Mouse (Mus musculus): ENCODE results near the gene Olfr65. TPM values are rescaled to one million over a fixed set of nuclear protein-coding genes. Genes with fewer than 3 reads are reported as not detected.

Gene Olfr65
- polyA plus RNA-seq (2015; fragmentation: Nextera tagmentation; extraction: Ambion mirVana): not detected in 2 replicates

DNA sequence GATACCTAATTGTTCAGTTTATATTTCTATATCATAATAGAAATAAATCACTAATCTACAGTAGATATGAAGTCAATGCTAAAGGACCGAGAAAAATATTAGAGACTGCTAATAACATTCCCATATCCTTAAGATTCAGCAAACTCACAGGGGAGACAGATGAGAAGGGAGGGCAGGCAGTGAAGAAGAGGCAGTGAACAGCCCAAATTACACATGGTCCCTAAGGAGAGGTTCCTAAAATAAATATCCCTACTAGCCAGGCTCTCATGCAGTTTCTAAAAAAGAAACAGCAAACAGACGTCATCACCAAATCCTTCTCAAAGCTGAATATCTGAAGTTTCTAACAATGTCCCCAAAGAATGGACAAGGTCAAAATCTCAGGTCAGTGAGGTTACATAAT is at the start of gene Olfr65:
Gene Olfr65 (plus strand): TSS at position 301 of the 400 bp plus-strand sequence.

DNA sequence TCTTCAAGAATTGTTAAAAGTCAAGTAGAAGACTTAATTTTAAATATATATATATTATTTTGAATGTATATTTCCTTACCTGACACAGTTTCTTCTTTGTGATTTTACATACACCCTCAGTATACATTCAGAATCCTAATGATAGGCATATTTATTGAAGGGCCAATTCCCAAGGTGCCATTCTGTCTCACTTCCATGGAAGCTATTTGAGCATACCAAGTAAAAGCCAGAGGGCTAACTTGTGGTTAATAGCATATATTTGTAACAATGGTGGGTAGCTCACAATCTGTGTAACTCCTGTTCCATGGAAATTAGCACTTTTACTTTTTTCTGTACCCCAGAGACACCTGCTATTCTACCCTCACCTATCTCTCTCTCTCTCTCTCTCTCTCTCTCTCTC is 17.1 kb upstream of the Olfr65 start, which contains the start of gene Olfr66:
Gene Olfr66 (minus strand): TSS at position 101 of the 400 bp plus-strand sequence.

DNA sequence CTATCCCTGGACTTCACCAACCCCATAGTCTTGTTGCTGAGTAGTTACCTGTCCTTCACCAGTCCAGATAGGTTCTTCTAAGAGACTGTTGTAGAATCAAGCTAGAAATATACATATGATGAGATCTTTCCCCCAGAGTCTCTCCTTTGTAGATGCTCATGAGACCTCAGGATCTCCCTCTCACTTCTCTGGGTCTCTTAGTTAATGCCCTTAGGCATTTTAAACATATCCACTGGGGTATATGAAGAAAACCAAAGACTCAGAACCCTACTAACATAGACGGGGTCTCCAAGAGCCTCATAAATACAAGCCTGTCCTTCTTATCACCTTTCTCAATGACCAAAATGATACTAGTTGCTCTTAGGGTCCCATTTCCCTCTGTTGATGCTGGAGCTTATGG is 8.9 kb upstream of the Olfr65 start, which contains the start of gene Olfr64:
Gene Olfr64 (minus strand): TSS at position 101 of the 400 bp plus-strand sequence.

DNA sequence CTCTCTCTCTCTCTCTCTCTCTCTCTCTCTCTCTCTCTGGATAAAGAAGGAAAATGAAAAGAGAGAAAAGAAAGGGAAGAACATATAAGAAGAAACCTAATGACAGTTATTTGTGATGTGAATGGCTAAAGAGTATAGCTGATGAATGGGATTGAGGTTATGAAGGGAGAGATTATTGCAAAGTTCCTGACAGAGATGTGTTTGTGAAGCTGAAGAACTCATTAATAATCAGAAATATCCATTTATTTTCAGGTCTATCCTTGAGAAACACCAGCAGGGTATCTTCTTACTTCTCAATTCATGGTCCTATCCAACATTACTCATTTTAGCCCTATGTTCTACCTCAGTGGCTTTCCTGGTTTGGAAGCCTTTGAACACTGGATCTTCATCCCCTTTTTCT is 25.2 kb downstream of the Olfr65 start, which contains the start of gene Olfr631:
Gene Olfr631 (plus strand): TSS at position 301 of the 400 bp plus-strand sequence.

DNA sequence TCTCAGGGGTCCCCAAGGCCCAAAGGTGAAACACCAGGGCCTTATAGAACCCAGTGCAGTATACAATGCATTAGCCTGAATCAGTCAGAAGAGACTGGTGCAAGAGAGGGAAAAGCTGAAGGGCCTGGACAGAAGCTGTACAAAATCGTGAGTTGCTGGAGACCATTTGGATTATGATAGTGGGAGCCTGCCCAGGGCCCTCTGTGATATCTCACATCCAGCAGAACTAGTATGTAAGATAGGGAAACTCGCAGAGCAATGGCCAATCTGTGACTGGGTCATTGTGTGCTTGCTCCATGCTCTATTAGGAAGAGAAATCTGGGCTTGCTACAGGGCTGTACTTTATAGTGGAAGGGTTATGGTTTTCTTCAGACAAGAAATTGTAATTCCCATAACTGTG is 31.0 kb downstream of the Olfr65 start, which contains the start of gene Olfr632:
Gene Olfr632 (plus strand): TSS at position 84 of the 400 bp plus-strand sequence.

DNA sequence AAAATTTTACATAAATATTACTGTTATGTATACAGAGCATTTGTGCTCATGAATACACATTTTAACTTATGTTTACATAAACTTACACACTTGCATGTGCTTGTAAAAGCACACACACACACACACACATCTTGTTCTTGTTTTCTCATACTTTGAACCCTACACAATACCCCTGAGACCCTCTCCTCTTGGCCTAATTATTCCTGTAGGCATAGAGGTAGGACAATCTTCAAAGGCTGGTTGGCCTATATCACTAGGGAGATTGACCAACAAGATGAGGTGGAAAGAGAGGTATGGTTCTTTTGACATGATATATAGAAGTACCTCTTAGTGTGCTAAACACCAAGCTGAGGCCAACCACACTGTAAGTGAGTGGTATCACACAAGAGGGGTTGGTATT is 40.9 kb downstream of the Olfr65 start, which contains the start of gene Olfr633:
Gene Olfr633 (plus strand): TSS at position 301 of the 400 bp plus-strand sequence.

Other genes starting within 250 kb of the Olfr65 start
- not detected in 2 replicates for gene Olfr623, start 239.8 kb upstream of the Olfr65 start, polyA plus RNA-seq (2015; fragmentation: Nextera tagmentation; extraction: Ambion mirVana)
- 0.05 TPM in 1 of 2 replicates, not detected in the other for gene Olfr624, start 232.3 kb upstream of the Olfr65 start, polyA plus RNA-seq (2015; fragmentation: Nextera tagmentation; extraction: Ambion mirVana)
- gene Olfr625-ps1, start 220.8 kb upstream of the Olfr65 start, polyA plus RNA-seq (2015; fragmentation: Nextera tagmentation; extraction: Ambion mirVana): not detected in 2 replicates
- gene Olfr243, start 188.8 kb upstream of the Olfr65 start, polyA plus RNA-seq (2015; fragmentation: Nextera tagmentation; extraction: Ambion mirVana): not detected in 2 replicates
- not detected in 2 replicates for gene Olfr628, start 173.1 kb upstream of the Olfr65 start, polyA plus RNA-seq (2015; fragmentation: Nextera tagmentation; extraction: Ambion mirVana)
- gene Olfr629, start 158.5 kb upstream of the Olfr65 start, polyA plus RNA-seq (2015; fragmentation: Nextera tagmentation; extraction: Ambion mirVana): not detected in 2 replicates
- gene Olfr630, start 146.2 kb upstream of the Olfr65 start, polyA plus RNA-seq (2015; fragmentation: Nextera tagmentation; extraction: Ambion mirVana): not detected in 2 replicates
- not detected in 2 replicates for gene Olfr69, start 131.9 kb upstream of the Olfr65 start, polyA plus RNA-seq (2015; fragmentation: Nextera tagmentation; extraction: Ambion mirVana)
- not detected in 2 replicates for gene Olfr68, start 123.8 kb upstream of the Olfr65 start, polyA plus RNA-seq (2015; fragmentation: Nextera tagmentation; extraction: Ambion mirVana)
- not detected in 2 replicates for gene Olfr67, start 111.7 kb upstream of the Olfr65 start, polyA plus RNA-seq (2015; fragmentation: Nextera tagmentation; extraction: Ambion mirVana)
- gene Hbb-bt, start 89.5 kb upstream of the Olfr65 start, polyA plus RNA-seq (2015; fragmentation: Nextera tagmentation; extraction: Ambion mirVana): 1,351 and 3,387 TPM in 2 replicates
- gene Hbb-bs, start 75.4 kb upstream of the Olfr65 start, polyA plus RNA-seq (2015; fragmentation: Nextera tagmentation; extraction: Ambion mirVana): 8,698 and 21,253 TPM in 2 replicates
- gene Hbb-bh2, start 63.0 kb upstream of the Olfr65 start, polyA plus RNA-seq (2015; fragmentation: Nextera tagmentation; extraction: Ambion mirVana): not detected in 2 replicates
- not detected in 2 replicates for gene Hbb-bh1, start 60.3 kb upstream of the Olfr65 start, polyA plus RNA-seq (2015; fragmentation: Nextera tagmentation; extraction: Ambion mirVana)
- 0.78 and 3.6 TPM in 2 replicates for gene Hbb-y, start 50.3 kb upstream of the Olfr65 start, polyA plus RNA-seq (2015; fragmentation: Nextera tagmentation; extraction: Ambion mirVana)
- gene Olfr66, start 17.2 kb upstream of the Olfr65 start, polyA plus RNA-seq (2015; fragmentation: Nextera tagmentation; extraction: Ambion mirVana): not detected in 2 replicates
- not detected in 2 replicates for gene Olfr64, start 9.0 kb upstream of the Olfr65 start, polyA plus RNA-seq (2015; fragmentation: Nextera tagmentation; extraction: Ambion mirVana)
- gene Olfr631, start 25.3 kb downstream of the Olfr65 start, polyA plus RNA-seq (2015; fragmentation: Nextera tagmentation; extraction: Ambion mirVana): not detected in 2 replicates
- gene Olfr632, start 30.9 kb downstream of the Olfr65 start, polyA plus RNA-seq (2015; fragmentation: Nextera tagmentation; extraction: Ambion mirVana): not detected in 2 replicates
- gene Olfr633, start 41.0 kb downstream of the Olfr65 start, polyA plus RNA-seq (2015; fragmentation: Nextera tagmentation; extraction: Ambion mirVana): not detected in 2 replicates
- not detected in 2 replicates for gene Olfr635, start 67.7 kb downstream of the Olfr65 start, polyA plus RNA-seq (2015; fragmentation: Nextera tagmentation; extraction: Ambion mirVana)
- gene Olfr638, start 95.3 kb downstream of the Olfr65 start, polyA plus RNA-seq (2015; fragmentation: Nextera tagmentation; extraction: Ambion mirVana): not detected in 2 replicates
- not detected in 2 replicates for gene Olfr639, start 113.8 kb downstream of the Olfr65 start, polyA plus RNA-seq (2015; fragmentation: Nextera tagmentation; extraction: Ambion mirVana)
- not detected in 2 replicates for gene Olfr640, start 122.1 kb downstream of the Olfr65 start, polyA plus RNA-seq (2015; fragmentation: Nextera tagmentation; extraction: Ambion mirVana)
- gene Olfr641, start 132.0 kb downstream of the Olfr65 start, polyA plus RNA-seq (2015; fragmentation: Nextera tagmentation; extraction: Ambion mirVana): not detected in 2 replicates
- gene Olfr642, start 149.2 kb downstream of the Olfr65 start, polyA plus RNA-seq (2015; fragmentation: Nextera tagmentation; extraction: Ambion mirVana): not detected in 2 replicates
- gene 4930516K23Rik, start 158.0 kb downstream of the Olfr65 start, polyA plus RNA-seq (2015; fragmentation: Nextera tagmentation; extraction: Ambion mirVana): not detected in 2 replicates
- not detected in 2 replicates for gene Olfr644, start 168.4 kb downstream of the Olfr65 start, polyA plus RNA-seq (2015; fragmentation: Nextera tagmentation; extraction: Ambion mirVana)
- not detected in 2 replicates for gene Olfr645, start 182.0 kb downstream of the Olfr65 start, polyA plus RNA-seq (2015; fragmentation: Nextera tagmentation; extraction: Ambion mirVana)
- gene Olfr646, start 201.4 kb downstream of the Olfr65 start, polyA plus RNA-seq (2015; fragmentation: Nextera tagmentation; extraction: Ambion mirVana): not detected in 2 replicates
- not detected in 2 replicates for gene Ubqln5, start 226.3 kb downstream of the Olfr65 start, polyA plus RNA-seq (2015; fragmentation: Nextera tagmentation; extraction: Ambion mirVana)
- not detected in 2 replicates for gene Olfr643, start 233.9 kb downstream of the Olfr65 start, polyA plus RNA-seq (2015; fragmentation: Nextera tagmentation; extraction: Ambion mirVana)
- gene Ubqln3, start 239.8 kb downstream of the Olfr65 start, polyA plus RNA-seq (2015; fragmentation: Nextera tagmentation; extraction: Ambion mirVana): not detected in 2 replicates
- not detected in 2 replicates for gene Ubqlnl, start 247.1 kb downstream of the Olfr65 start, polyA plus RNA-seq (2015; fragmentation: Nextera tagmentation; extraction: Ambion mirVana)